Mouse (Mus musculus): ENCODE results near the gene Brd3.

GRCm38 (mm10) chr2:27539336-27539735, 31.9 kb upstream of the Brd3 start:
- TF ChIP-seq CTCF (IDR thresholded peaks at IDR 0.05; ENCODE audit: control insufficient read depth, insufficient read depth, low read length) (no peak), POLR2A (IDR thresholded peaks at IDR 0.05; ENCODE audit: borderline replicate concordance, control insufficient read depth, low read depth, low read length) (no peak)
